Mouse (Mus musculus): Measurements from ENCODE around the gene Slc3a1. TPM values are rescaled to one million over a fixed set of nuclear protein-coding genes. Genes with fewer than 3 reads are reported as not detected.

Slc3a1 gene
- polyA plus RNA-seq, 1 experiment from 2014 or later = 0.32 TPM

DNA sequence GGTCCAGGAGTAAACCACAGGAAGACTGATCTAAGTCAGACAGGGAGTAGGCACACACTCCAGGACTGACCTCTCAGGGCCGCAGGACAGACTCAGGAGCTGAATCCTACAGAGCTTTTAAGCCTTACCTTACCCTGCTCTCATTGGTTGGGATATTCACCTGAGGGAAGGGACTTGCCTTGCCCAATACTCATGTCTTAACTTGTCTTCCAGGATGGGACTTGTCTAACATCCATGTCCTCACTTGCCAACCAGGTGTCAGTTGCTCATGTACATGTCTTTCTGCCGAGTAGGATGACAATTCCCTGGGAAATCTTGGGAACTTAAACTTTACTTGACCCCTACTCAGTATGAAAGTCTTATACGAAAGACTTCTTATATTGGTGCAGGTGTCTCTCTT, 72.1 kb downstream of the Slc3a1 start:
- ATAC-seq (ENCODE audit: low read depth) (no peak), DNase-seq (ENCODE audit: low spot score) (no peak)
- Histone ChIP-seq H3K27ac (replicated peaks; ENCODE audit: low read depth, low read length) (no peak overlapping the region), H3K36me3 (ENCODE audit: control insufficient read depth, insufficient read depth, low read length) (peaks cover 22% of the 10 kb centered on the region), H3K9ac (ENCODE audit: low read depth, low read length) (no peak overlapping the region), H3K27me3 (replicated peaks; ENCODE audit: control insufficient read depth, insufficient read depth, low read length) (no peaks in the 10 kb centered on the region), H3K4me1 (ENCODE audit: control insufficient read depth, insufficient read depth, low read length) (no peaks in the 10 kb centered on the region), H3K9me3 (ENCODE audit: control insufficient read depth, low read length) (peaks cover 4% of the 10 kb centered on the region), H3K4me2 (ENCODE audit: low read depth, low read length) (no peak overlapping the region), H3K4me3 (ENCODE audit: low read depth, low read length) (no peak overlapping the region)
- 78% methylated on average over 3 of the region's 3 CpGs for WGBS

DNA sequence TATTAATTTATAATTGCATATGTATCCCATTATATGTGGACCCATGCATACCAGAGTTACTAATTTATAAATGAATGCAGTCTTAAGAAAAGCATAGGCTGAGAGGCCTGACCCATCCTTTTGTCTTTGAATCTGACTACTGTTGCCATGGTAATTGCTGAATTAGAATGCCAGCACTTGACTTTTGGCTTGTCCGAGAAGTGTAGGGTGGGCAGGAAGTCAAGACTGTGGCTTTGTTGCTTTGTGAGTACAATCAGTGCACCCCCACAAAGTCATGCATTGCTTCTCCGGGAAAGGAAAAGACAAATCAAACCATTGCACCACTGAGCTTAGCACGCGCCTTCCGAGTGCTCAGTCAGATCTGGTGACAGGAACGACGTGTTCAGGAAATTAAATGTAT, 73.6 kb downstream of the Slc3a1 start:
- ATAC-seq (ENCODE audit: low read depth) (no peak), DNase-seq (ENCODE audit: low spot score) (no peak)
- H3K27ac ChIP-seq (replicated peaks; ENCODE audit: low read depth, low read length) = no peak overlapping the region
- WGBS = 83% methylated on average over 7 of the region's 7 CpGs
- H3K4me3 ChIP-seq (ENCODE audit: low read depth, low read length) = no peak overlapping the region
- no peaks in the 10 kb centered on the region for H3K4me1 ChIP-seq (ENCODE audit: control insufficient read depth, insufficient read depth, low read length)
- H3K9ac ChIP-seq (ENCODE audit: low read depth, low read length) = no peak overlapping the region
- H3K9me3 ChIP-seq (ENCODE audit: control insufficient read depth, low read length) = peaks cover 4% of the 10 kb centered on the region
- no peaks in the 10 kb centered on the region for H3K27me3 ChIP-seq (replicated peaks; ENCODE audit: control insufficient read depth, insufficient read depth, low read length)
- H3K36me3 ChIP-seq (ENCODE audit: control insufficient read depth, insufficient read depth, low read length) = peaks cover 22% of the 10 kb centered on the region
- no peak overlapping the region for H3K4me2 ChIP-seq (ENCODE audit: low read depth, low read length)

DNA sequence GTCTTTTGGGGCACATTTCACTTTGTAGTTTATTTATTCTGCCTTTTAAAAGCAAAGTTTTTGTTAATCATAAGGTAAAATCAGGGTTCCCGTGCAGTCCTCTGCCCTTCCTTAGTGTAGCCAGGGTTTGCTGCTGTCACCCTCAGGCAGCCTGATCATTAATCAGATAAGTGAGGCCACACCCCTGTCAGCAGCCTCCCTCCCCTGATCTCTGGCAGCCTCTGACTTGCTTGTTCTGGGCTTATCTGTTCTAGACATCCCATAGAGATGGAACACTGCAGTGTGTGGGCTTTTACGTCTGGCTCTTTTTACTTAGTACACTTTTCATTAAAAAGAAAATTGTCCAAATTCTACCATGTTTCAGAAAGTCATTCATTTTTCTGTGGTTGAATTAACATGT, 75.1 kb downstream of the Slc3a1 start:
- no peak for ATAC-seq (ENCODE audit: low read depth)
- 56% methylated on average over 2 of the region's 2 CpGs for WGBS
- H3K4me3 ChIP-seq (ENCODE audit: low read depth, low read length) = no peak overlapping the region
- no peak overlapping the region for H3K4me2 ChIP-seq (ENCODE audit: low read depth, low read length)
- peaks cover 10% of the 10 kb centered on the region for H3K36me3 ChIP-seq (ENCODE audit: control insufficient read depth, insufficient read depth, low read length)
- no peaks in the 10 kb centered on the region for H3K9me3 ChIP-seq (ENCODE audit: control insufficient read depth, low read length)
- H3K27me3 ChIP-seq (replicated peaks; ENCODE audit: control insufficient read depth, insufficient read depth, low read length) = no peaks in the 10 kb centered on the region
- H3K4me1 ChIP-seq (ENCODE audit: control insufficient read depth, insufficient read depth, low read length) = no peaks in the 10 kb centered on the region
- DNase-seq (ENCODE audit: low spot score) = no peak
- no peak overlapping the region for H3K27ac ChIP-seq (replicated peaks; ENCODE audit: low read depth, low read length)
- no peak overlapping the region for H3K9ac ChIP-seq (ENCODE audit: low read depth, low read length)

DNA sequence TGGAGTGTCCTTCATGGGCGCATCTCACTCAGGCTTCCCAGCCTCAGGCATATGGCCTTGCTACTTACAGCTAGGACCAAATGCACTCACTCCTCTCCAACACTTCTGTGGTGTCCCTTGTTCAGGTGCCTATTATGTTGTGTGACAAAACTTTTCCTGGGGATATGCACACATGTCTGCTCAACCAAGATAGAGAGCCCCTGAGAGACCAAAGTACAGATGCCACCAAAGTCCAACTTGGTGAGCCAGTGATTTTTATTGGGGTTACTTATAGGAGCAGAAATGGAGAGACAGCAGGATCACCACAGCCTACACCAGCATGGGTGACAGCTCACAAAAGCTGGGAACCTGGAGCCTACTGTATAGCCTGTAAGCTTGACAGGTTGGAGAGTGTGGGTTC, 82.5 kb downstream of the Slc3a1 start:
- 100% methylated on average over 1 of the region's 1 CpGs for WGBS

DNA sequence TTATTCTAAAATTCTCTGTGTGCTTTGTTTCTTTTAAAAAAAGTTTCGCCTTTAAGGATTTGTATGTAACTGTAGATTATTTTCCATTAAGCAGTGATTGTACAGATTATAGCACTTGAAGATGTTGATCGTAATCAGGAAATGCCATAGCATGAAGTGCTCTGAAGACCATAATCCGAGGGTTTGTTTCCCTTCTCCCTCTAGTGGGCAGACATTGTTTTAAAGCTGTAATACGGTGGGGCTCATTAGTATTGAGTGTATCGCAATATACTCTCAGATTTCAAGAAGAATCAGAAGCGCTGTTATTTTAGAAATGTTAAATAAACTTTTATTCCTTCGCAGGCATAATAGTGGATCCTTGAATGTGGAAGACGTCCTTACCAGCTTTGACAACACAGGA, 85.3 kb downstream of the Slc3a1 start:
- Histone ChIP-seq H3K36me3 (ENCODE audit: control insufficient read depth, insufficient read depth, low read length) (no peaks in the 10 kb centered on the region), H3K9me3 (ENCODE audit: control insufficient read depth, low read length) (no peaks in the 10 kb centered on the region), H3K9ac (ENCODE audit: low read depth, low read length) (no peak overlapping the region), H3K4me2 (ENCODE audit: low read depth, low read length) (no peak overlapping the region), H3K4me1 (ENCODE audit: control insufficient read depth, insufficient read depth, low read length) (no peaks in the 10 kb centered on the region), H3K27ac (replicated peaks; ENCODE audit: low read depth, low read length) (no peak overlapping the region), H3K27me3 (replicated peaks; ENCODE audit: control insufficient read depth, insufficient read depth, low read length) (no peaks in the 10 kb centered on the region), H3K4me3 (ENCODE audit: low read depth, low read length) (no peak overlapping the region)
- DNase-seq (ENCODE audit: low spot score) (no peak), ATAC-seq (ENCODE audit: low read depth) (no peak)
- WGBS = 74% methylated on average over 8 of the region's 8 CpGs

More for the DNA sequence above, 82.5 kb downstream of the Slc3a1 start:
- no peak for DNase-seq (ENCODE audit: low spot score)
- no peak overlapping the region for H3K4me2 ChIP-seq (ENCODE audit: low read depth, low read length)
- no peaks in the 10 kb centered on the region for H3K36me3 ChIP-seq (ENCODE audit: control insufficient read depth, insufficient read depth, low read length)
- no peaks in the 10 kb centered on the region for H3K9me3 ChIP-seq (ENCODE audit: control insufficient read depth, low read length)
- H3K4me1 ChIP-seq (ENCODE audit: control insufficient read depth, insufficient read depth, low read length) = no peaks in the 10 kb centered on the region
- no peak overlapping the region for H3K4me3 ChIP-seq (ENCODE audit: low read depth, low read length)
- H3K9ac ChIP-seq (ENCODE audit: low read depth, low read length) = no peak overlapping the region
- no peak overlapping the region for H3K27ac ChIP-seq (replicated peaks; ENCODE audit: low read depth, low read length)
- H3K27me3 ChIP-seq (replicated peaks; ENCODE audit: control insufficient read depth, insufficient read depth, low read length) = no peaks in the 10 kb centered on the region
- ATAC-seq (ENCODE audit: low read depth) = no peak

Other genes starting within 250 kb of the Slc3a1 start
- 37.8 and 43.2 TPM in 2 replicates for gene Lrpprc, start 237.6 kb upstream of the Slc3a1 start, polyA plus RNA-seq (2014; fragmentation: Nextera tagmentation; extraction: Ambion mirVana)
- 72.6 and 73.7 TPM in 2 replicates for gene Ppm1b, start 71.6 kb upstream of the Slc3a1 start, polyA plus RNA-seq (2014; fragmentation: Nextera tagmentation; extraction: Ambion mirVana)
- gene Prepl, start 61.9 kb downstream of the Slc3a1 start, polyA plus RNA-seq (2014; fragmentation: Nextera tagmentation; extraction: Ambion mirVana) = 46.3 and 58.3 TPM in 2 replicates
- 9.9 and 10.1 TPM in 2 replicates for gene Camkmt, start 62.2 kb downstream of the Slc3a1 start, polyA plus RNA-seq (2014; fragmentation: Nextera tagmentation; extraction: Ambion mirVana)